Mouse (Mus musculus): ENCODE measurements around the gene Slc22a16.

DNA sequence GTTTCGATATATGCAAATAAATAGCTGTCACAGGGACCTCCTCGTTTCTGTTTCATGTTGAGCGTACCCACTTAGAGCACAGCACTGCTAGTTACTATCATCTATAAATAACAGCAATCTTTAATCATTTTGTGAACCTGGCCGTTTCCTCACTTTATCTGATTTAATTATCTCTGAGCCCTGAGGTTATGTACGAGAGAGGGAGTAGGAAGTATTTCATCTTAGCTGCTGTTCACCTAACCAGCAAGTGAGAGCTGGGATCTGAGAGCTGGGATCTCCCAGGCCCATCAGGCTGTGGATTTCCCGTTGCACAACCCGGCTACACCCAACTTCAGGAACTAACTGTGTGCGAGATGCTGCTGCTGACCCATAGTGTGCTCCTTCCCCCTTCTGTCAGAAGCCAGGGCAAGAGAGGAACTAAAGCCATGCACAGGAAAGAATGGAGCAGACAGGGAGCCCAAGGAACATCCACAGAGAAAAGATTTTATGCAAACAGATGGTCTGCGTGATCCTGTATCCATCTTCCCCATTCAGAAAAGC is 44.5 kb upstream of the Slc22a16 start:
- TF ChIP-seq POLR2A (IDR thresholded peaks at IDR 0.05; ENCODE audit: low read depth, low read length) (no peak), CTCF (conservative IDR thresholded peaks at IDR 0.05; ENCODE audit: insufficient read depth, insufficient read length, low read depth, low read length) (no peak)
